Mouse (Mus musculus) liver (tissue): ENCODE results near the gene Nbr1.

Experiments used
- DNase-seq: peaks from one replicate; pipeline ENCODE4 v3.0.0-alpha.2; 2020; ENCODE audit warnings: mixed read lengths

Gene Nbr1

GRCm38 (mm10) chr11:101551751-101552475 lies at the start of gene Nbr1, which contains the start of gene Brca1:
Gene Nbr1 (plus strand): TSS chr11:101552149.
Gene Brca1 (minus strand): TSS chr11:101551955.
- peak; percentile 96 for DNase-seq

- no peak for DNase-seq
These were observed 45.6 kb upstream of the Nbr1 start for GRCm38 (mm10) chr11:101506269-101506780.

- no peak for DNase-seq
These were observed 44.9 kb upstream of the Nbr1 start for GRCm38 (mm10) chr11:101507090-101507489.

GRCm38 (mm10) chr11:101518937-101519336 lies 33.0 kb upstream of the Nbr1 start:
- no peak for DNase-seq

- no peak for DNase-seq
These were observed 32.6 kb upstream of the Nbr1 start for GRCm38 (mm10) chr11:101519364-101519763.

- no peak for DNase-seq
These were observed 27.5 kb upstream of the Nbr1 start for GRCm38 (mm10) chr11:101524446-101524845.

- no peak for DNase-seq
These were observed 26.9 kb upstream of the Nbr1 start for GRCm38 (mm10) chr11:101525056-101525455.

- DNase-seq: no peak
These were observed 25.9 kb upstream of the Nbr1 start for GRCm38 (mm10) chr11:101525936-101526595.

GRCm38 (mm10) chr11:101526686-101527085 lies 25.3 kb upstream of the Nbr1 start:
- no peak for DNase-seq

GRCm38 (mm10) chr11:101543533-101543932 lies 8.4 kb upstream of the Nbr1 start:
- no peak for DNase-seq

GRCm38 (mm10) chr11:101544132-101544531 lies 7.8 kb upstream of the Nbr1 start:
- DNase-seq: no peak

- DNase-seq: no peak
These were observed 3.4 kb upstream of the Nbr1 start for GRCm38 (mm10) chr11:101548526-101548925.

- peak; percentile 97 for DNase-seq
These were observed 739 bp downstream of the Nbr1 start for GRCm38 (mm10) chr11:101552476-101553300.

- DNase-seq: no peak
These were observed 1.5 kb downstream of the Nbr1 start for GRCm38 (mm10) chr11:101553354-101553930.

- peak; percentile 42 for DNase-seq
These were observed 4.6 kb downstream of the Nbr1 start for GRCm38 (mm10) chr11:101556541-101556940.

- no peak for DNase-seq
These were observed 5.0 kb downstream of the Nbr1 start for GRCm38 (mm10) chr11:101556954-101557353.

- DNase-seq: peak; percentile 61
These were observed 10.4 kb downstream of the Nbr1 start for GRCm38 (mm10) chr11:101562391-101562790.

- no peak for DNase-seq
These were observed 16.5 kb downstream of the Nbr1 start for GRCm38 (mm10) chr11:101568421-101568820.

GRCm38 (mm10) chr11:101576116-101576515 lies 24.2 kb downstream of the Nbr1 start:
- no peak for DNase-seq

- DNase-seq: no peak
These were observed 29.3 kb downstream of the Nbr1 start for GRCm38 (mm10) chr11:101581081-101581764.

- peak; percentile 92 for DNase-seq
These were observed 30.4 kb downstream of the Nbr1 start, which contains the start of gene Tmem106a for GRCm38 (mm10) chr11:101582054-101583035. Gene Tmem106a (plus strand): TSS chr11:101582242.
